ENCODE assay signal across 25 mouse cellular contexts in genomic region chr6:135817391-135817790, GRCm38 (mm10).
A peak's percentile ranks its signal among the peaks of the same experiment; 100 is the strongest.
DNase-seq lines count a peak whose midpoint lies in the region; ATAC-seq lines count a peak whose summit lies in the region.
"Had no signal": no experiment of that assay in that cellular context is flagged by ENCODE, and none has a peak within 500 bp of the region (broad histone marks: within the 10 kb centered on the region; RNA-seq: fewer than 3 reads in every experiment).

No protein-coding gene starts in this region.

- H3K9ac ChIP-seq in midbrain, embryonic 15.5 days, result no peak overlapping the region
- H3K9ac ChIP-seq: embryonic facial prominence, embryonic 15.5 days; forebrain, embryonic 15.5 days; heart, embryonic 13.5 days; limb, embryonic 15.5 days; liver, embryonic 14.5 days; lung, embryonic 15.5 days; neural tube, embryonic 12.5 days had no signal

- no peak overlapping the region for H3K27ac ChIP-seq in midbrain, embryonic 15.5 days
- H3K27ac ChIP-seq: embryonic facial prominence, embryonic 15.5 days; forebrain, embryonic 15.5 days; heart, adult 2 months; heart, embryonic 13.5 days; limb, embryonic 15.5 days; liver, embryonic 14.5 days; lung, embryonic 15.5 days; neural tube, embryonic 12.5 days; stomach, postnatal 0 days had no signal

- H3K4me1 ChIP-seq in midbrain, embryonic 15.5 days, result no peaks in the 10 kb centered on the region
- H3K4me1 ChIP-seq: embryonic facial prominence, embryonic 15.5 days; forebrain, embryonic 15.5 days; heart, embryonic 13.5 days; limb, embryonic 15.5 days; lung, embryonic 15.5 days; neural tube, embryonic 12.5 days had no signal

- ATAC-seq in midbrain, embryonic 15.5 days (replicated peaks), result no peak
- ATAC-seq: forebrain, embryonic 15.5 days; intestine, postnatal 0 days had no signal

- no peaks in the 10 kb centered on the region for H3K36me3 ChIP-seq in midbrain, embryonic 15.5 days (replicated peaks)
- H3K36me3 ChIP-seq: embryonic facial prominence, embryonic 15.5 days; forebrain, embryonic 15.5 days; heart, embryonic 13.5 days; limb, embryonic 15.5 days; lung, embryonic 15.5 days; neural tube, embryonic 12.5 days had no signal

- WGBS in midbrain, embryonic 15.5 days, result 88% methylated on average over 2 of the region's 2 CpGs

- peak; percentile 56 to 68 for DNase-seq in cerebellum, postnatal 10 days
- no peak for DNase-seq in cerebellum, postnatal 36 days
- DNase-seq in kidney, adult 8-10 months, result peak; percentile 61 to 75
- no peak for DNase-seq in kidney, postnatal 14 days
- peak; percentile 10 for DNase-seq in lung, postnatal 36 days
- DNase-seq in lung, postnatal 14 days, result no peak
- DNase-seq: cerebellum, adult 11 months; gastrocnemius, postnatal 14 days; heart, adult 2 months; heart, postnatal 14 days; left cerebral cortex, postnatal 4 days; midbrain, embryonic 14.5 days; right cerebral cortex, postnatal 14 days; thymus, adult 2 months; thymus, postnatal 4 days had no signal

- no peaks in the 10 kb centered on the region for H3K9me3 ChIP-seq in midbrain, embryonic 15.5 days
- H3K9me3 ChIP-seq: embryonic facial prominence, embryonic 15.5 days; forebrain, embryonic 15.5 days; heart, embryonic 13.5 days; limb, embryonic 15.5 days; lung, embryonic 15.5 days; neural tube, embryonic 12.5 days had no signal

- no peaks in the 10 kb centered on the region for H3K27me3 ChIP-seq in midbrain, embryonic 15.5 days (replicated peaks)
- H3K27me3 ChIP-seq: embryonic facial prominence, embryonic 15.5 days; forebrain, embryonic 15.5 days; limb, embryonic 15.5 days; lung, embryonic 15.5 days; neural tube, embryonic 12.5 days had no signal

- no peak overlapping the region for H3K4me2 ChIP-seq in midbrain, embryonic 15.5 days
- H3K4me2 ChIP-seq: embryonic facial prominence, embryonic 15.5 days; forebrain, embryonic 15.5 days; heart, embryonic 13.5 days; limb, embryonic 15.5 days; lung, embryonic 15.5 days; neural tube, embryonic 12.5 days had no signal

- no peak overlapping the region for H3K4me3 ChIP-seq in midbrain, embryonic 15.5 days
- H3K4me3 ChIP-seq: embryonic facial prominence, embryonic 15.5 days; forebrain, embryonic 15.5 days; heart, adult 2 months; heart, embryonic 13.5 days; limb, embryonic 15.5 days; lung, embryonic 15.5 days; neural tube, embryonic 12.5 days had no signal

Comparison
In these comparisons a context has a peak if more than half of its experiments do, and no peak if none do; other contexts are left out.
1. DNase-seq: peak in cerebellum, postnatal 10 days (2 of 2), kidney, adult 8-10 months (2 of 2) and lung, postnatal 36 days (single experiment); none in cerebellum, postnatal 36 days (0 of 2), kidney, postnatal 14 days (single experiment) and lung, postnatal 14 days (single experiment).